Mouse (Mus musculus) MN1 (cell line): ENCODE measurements around the gene Gm5737.

Experiments used
- DNase-seq: peaks from one replicate; pipeline ENCODE4 v3.0.0-alpha.2; 2016; ENCODE audit warnings: low spot score

Gm5737 gene

GRCm38 (mm10) chr7:120843037-120843621, 31.0 kb downstream of the Gm5737 start:
- peak; percentile 84 for DNase-seq

GRCm38 (mm10) chr7:120843852-120844435, 31.8 kb downstream of the Gm5737 start:
- DNase-seq = peak; percentile 25

- DNase-seq = no peak
These were observed 32.5 kb downstream of the Gm5737 start for GRCm38 (mm10) chr7:120844689-120845088.

GRCm38 (mm10) chr7:120848831-120849512, 36.8 kb downstream of the Gm5737 start:
- no peak for DNase-seq

DNA sequence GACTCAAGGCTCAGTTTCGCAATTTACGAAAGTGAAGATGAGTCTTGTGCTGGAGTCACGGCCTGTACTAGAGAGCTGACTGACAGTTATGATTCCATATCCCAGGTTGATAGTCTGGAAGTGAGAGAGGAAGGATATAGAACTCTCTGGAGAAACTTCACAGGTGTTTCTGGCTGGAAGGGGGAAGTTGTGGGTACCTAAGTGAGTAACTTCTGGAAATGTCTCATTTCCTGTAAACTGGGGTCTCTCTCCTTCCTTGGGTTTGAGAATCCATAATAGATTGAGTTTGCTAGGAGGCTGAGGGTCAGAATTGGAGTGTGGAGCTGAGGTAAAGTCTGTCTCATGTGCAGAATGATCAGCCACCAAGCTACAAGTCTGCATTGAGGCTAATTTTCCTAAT, 38.0 kb downstream of the Gm5737 start:
- DNase-seq = no peak

DNA sequence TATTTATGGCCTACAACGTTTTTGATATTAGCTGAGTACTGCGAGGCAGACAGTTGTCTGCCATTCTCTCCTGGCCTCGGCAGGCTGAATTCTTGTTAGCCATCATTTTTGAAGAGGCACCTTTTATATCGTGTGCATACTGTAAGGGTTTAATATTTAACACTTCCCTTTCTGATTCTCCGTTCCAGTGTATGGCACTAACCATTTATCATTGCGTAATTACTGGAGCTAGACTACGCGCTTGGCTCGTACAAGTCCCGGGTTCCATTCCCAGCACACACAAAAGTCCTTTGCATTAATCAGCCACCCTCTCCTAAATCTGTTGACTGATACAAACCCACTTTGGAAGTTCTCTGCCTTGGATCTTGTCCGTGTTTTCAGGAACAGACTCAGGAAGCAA, 47.7 kb downstream of the Gm5737 start:
- DNase-seq = no peak

DNA sequence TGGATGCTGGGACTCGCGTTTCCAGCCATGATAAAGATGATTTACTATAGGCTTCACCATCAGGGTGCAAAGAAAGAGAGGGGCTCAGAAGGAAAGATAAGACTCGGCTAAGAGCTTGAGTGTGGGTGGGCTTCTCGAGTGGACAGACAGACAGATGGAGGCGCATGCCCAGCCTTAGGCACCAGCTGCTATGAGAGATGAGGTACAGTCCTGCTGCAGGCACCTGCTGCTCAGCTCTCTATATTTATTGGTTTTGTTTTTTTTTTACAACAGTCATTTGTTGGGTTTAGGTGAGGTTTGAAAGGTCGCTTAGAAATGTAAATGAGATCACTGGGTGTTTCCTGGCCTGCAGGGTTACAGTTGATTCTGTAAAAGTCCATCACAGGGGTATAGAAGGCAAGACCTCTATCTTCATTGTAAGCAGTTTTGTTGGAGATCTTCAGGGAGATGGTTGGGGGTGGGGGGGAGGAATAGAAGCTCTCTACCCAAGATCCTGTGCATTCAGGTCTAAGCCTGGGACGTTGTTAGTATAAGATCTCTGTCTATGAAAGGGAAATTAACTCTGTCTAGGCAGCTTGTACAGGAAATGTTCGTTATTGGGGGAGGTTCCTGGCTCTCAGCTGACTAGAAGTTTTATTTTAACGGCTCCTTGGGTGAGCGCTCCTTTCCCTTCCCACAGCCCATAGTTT, 48.8 kb downstream of the Gm5737 start:
- DNase-seq = no peak

GRCm38 (mm10) chr7:120861488-120862047, 49.4 kb downstream of the Gm5737 start:
- DNase-seq = no peak

DNA sequence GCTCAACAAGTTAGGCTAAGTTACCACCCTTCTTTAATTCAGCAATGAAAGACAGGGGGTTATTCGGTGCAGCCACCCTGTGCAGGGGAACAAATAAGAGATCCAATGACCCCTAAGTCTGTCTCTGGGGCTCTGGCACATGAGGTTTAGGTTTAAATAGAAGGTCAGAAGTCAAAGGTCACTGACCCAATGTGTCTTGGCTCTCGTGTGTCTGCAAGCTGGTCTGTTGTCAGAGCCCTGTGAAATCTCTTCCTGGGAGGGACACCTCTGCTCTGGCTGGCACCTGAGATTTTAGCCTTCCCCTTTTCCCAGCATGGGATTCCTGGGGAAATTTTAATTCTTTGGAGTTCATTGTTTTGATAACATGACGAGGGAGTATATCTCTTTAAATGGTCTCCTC, 50.0 kb downstream of the Gm5737 start:
- DNase-seq = no peak

DNA sequence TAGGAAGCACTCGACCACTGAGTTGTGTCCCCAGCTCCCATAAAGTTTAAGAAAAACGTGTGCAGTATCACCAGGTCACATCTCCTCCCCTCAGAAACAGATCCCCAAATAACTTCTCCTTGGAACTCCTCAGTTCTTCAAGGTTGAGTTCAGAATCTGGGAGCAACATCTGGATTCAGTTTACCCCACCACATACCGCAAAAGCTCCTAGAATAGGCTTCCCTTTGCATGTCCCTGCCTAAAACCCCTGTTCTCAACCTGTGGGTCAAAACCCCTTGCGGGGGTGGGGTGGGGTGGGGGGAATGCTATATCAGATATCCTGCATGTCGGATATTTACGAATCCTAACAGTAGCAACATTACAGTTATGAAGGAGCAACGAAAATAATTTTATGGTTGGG, 50.5 kb downstream of the Gm5737 start:
- DNase-seq = no peak

- peak; percentile 88 for DNase-seq
These were observed 51.3 kb downstream of the Gm5737 start for GRCm38 (mm10) chr7:120863476-120863875.

- peak; percentile 97 for DNase-seq
These were observed 52.9 kb downstream of the Gm5737 start for GRCm38 (mm10) chr7:120865100-120865499.

GRCm38 (mm10) chr7:120865832-120866231, 53.7 kb downstream of the Gm5737 start:
- peak; percentile 85 for DNase-seq

GRCm38 (mm10) chr7:120866684-120867083, 54.5 kb downstream of the Gm5737 start:
- DNase-seq = no peak

DNA sequence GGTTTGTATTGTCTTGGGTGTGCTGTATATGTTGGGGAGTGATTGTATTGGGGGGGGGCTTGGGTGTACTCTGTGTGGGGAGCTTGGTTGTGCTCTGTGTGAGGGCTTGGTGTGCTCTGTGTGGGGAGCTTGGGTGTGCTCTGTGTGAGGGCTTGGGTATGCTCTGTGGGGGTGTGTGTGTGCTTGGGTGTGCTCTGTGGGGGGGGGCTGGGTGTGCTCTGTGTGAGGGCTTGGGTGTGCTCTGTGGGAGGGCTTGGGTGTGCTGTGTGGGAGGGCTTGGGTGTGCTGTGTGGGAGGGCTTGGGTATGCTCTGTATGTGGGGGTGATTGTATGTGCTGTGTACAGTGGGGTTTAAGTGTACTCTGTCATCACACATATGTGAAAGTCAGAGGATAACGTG, 55.6 kb downstream of the Gm5737 start:
- no peak for DNase-seq

GRCm38 (mm10) chr7:120869883-120870282, 57.7 kb downstream of the Gm5737 start:
- no peak for DNase-seq

DNA sequence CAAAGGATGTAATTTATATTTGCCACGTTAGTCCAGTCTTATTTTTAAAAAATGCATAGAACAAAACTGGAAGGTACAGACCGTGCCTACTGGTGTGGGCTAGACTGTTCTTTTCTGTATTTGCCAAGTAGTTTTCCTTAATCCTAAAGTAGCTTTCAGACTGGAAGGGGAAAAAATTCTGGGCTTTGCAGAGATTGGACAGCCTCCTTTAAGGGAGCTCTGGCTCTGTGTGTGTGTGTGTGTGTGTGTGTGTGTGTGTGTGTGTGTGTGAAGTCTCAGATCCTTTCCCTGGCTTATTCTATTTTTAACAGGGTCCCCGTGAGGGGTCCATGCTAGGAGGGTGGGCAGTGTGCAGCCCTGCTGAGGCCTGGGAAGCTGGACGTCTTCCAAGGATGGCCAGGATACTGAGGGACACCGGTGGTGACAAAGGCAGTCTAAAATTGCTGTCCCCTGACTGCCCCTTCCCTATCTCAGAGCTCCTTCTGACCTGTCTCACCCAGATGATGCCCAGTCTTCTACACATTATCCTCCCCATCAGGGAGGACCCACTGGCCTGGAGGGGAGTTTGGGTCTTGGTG, 58.4 kb downstream of the Gm5737 start:
- no peak for DNase-seq

- DNase-seq = no peak
These were observed 60.9 kb downstream of the Gm5737 start for GRCm38 (mm10) chr7:120873083-120873482.

DNA sequence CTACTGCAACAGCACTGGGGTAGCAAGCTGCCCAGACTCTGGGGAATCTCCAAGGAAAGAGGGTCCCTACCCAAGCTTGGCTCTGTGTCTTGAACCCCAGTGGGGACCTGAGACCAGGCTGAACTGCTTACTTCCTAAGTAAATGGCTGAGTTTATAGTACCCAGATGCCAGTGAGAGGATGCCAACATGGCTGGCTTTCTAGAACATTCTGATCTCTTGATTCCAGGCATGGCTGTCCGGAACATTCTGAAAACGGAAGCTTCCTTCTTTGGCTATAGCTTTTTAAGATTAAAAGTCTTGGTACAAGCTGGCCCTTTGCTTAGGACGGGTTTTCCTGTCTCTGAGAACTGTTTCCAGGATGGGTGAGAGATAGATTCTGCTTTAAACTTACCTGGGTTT, 61.9 kb downstream of the Gm5737 start:
- no peak for DNase-seq

DNA sequence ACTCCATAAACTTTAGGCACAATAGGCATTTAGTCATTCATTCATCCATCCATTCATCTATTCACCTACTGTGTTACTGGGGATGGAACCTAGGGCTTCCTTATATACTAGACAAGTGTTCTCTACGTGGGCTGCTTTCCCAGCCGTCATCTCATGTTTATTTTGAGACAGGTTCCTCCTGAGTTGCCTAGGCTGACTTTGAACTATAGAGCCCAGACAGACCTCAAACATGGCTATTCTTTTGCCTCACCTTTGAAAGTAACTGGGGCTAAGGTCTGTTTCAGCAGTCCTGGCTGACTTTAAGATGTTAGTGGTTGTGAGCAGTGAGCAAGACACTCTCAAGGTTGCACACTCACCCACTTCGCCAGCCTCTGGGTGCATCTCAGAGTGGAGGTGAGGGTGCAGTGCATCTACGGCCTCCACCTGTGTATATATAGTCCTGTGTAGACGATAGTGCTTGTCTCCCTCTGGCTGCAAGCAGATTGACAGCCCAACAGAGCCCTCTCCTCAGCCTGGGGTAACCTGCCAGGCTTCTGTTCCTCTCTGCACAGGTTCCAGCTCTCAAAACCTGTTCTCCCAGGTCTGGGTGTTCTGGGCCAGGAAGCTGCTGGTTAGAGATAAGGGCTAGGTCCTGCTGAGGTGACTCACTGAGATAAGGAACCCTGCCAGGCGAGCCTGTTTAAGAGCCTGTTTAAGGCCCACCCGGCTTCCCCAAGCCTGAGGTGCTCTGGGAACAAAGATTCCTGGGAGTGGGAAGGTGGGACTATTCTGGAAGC, 62.8 kb downstream of the Gm5737 start:
- no peak for DNase-seq

DNA sequence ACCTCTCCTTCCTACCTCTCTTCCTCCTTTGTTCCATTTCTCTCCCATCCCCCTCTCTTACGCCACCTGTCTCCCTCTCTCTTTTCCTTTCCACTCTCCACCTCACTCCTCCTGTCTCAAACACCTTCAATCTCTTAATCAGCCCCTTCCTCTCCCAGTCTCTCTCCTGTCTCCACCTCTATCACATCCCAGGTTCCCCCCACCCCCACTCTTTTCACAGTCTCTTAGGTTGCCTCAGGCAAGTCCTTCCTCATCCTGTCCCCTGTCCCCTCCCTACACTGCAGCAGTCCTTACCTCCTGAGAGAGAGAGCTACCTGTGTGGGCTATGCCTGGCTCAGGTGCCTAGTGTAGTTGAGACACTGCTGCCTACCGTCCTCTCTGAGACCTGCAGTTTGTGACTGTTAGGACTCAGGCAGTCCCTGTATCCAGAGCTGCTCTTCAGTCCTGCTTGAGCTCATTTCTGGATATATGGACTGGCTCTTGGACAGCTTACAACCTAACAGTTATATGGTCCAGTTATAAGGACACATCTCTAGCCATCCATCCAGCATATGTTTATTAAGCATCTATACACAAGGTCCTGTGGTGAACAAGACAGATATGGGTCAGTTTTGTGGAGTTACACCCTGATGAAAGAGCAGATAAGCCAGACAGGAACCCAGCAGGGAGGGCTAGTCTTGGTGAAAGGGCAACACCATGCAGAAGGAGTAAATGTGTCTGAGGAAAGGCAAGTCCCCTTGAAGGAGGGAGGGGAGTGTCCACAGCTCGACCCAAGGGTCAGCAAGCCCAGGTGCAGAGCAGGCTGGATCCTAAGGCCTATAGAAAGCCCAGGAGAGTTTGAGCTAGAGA, 63.6 kb downstream of the Gm5737 start:
- DNase-seq = no peak
